Mouse (Mus musculus): Measurements from ENCODE around the gene Palm3. TPM values are rescaled to one million over a fixed set of nuclear protein-coding genes. Genes with fewer than 3 reads are reported as not detected.

Palm3 gene
- total and polyA plus RNA-seq, 2 experiments from 2014 or later = 2.7 to 4.3 TPM

DNA sequence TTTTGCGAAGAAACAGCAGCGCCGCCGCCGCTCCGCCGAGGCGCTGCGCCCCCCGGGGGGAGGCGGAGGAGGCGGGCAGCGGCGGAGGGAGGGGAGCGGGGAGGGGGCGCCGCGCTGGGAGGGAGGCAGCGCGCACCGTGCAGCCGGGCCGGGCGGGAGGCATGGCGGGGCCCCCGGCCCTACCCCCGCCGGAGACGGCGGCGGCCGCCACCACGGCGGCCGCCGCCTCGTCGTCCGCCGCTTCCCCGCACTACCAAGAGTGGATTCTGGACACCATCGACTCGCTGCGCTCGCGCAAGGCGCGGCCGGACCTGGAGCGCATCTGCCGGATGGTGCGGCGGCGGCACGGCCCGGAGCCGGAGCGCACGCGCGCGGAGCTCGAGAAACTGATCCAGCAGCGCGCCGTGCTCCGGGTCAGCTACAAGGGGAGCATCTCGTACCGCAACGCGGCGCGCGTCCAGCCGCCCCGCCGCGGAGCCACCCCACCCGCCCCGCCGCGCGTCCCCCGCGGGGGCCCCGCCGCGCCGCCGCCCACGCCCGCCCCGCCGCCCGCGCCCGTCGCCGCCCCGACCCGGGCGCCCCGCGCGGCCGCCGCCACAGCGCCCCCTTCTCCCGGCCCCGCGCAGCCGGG lies 23.6 kb upstream of the Palm3 start, which contains the start of gene Samd1:
Samd1 (plus strand) TSS at position 162 of the 631 bp plus-strand sequence.
- Histone ChIP-seq H3K36me3 (ENCODE audit: insufficient read depth) (peaks cover 28% of the 10 kb centered on the region), H3K4me2 (ENCODE audit: low read depth) (peak within 1 kb of the TSS; percentile 91), H3K4me3 (ENCODE audit: low read depth, low read length) (peak within 1 kb of the TSS; percentile 76), H3K4me1 (ENCODE audit: insufficient read depth) (peaks cover 9% of the 10 kb centered on the region), H3K27ac (ENCODE audit: low read depth, low read length) (peak within 1 kb of the TSS; percentile 92), H3K9me3 (ENCODE audit: low read length) (no peaks in the 10 kb centered on the region), H3K9ac (peak within 1 kb of the TSS; percentile 83), H3K27me3 (ENCODE audit: insufficient read depth, low read length) (no peaks in the 10 kb centered on the region)
- WGBS = under 1% methylated on average over 39 of the region's 112 CpGs
- ATAC-seq (peak; percentile 47), DNase-seq (no peak)
- no peak for TF ChIP-seq CTCF (IDR thresholded peaks at IDR 0.05; ENCODE audit: low read depth)

DNA sequence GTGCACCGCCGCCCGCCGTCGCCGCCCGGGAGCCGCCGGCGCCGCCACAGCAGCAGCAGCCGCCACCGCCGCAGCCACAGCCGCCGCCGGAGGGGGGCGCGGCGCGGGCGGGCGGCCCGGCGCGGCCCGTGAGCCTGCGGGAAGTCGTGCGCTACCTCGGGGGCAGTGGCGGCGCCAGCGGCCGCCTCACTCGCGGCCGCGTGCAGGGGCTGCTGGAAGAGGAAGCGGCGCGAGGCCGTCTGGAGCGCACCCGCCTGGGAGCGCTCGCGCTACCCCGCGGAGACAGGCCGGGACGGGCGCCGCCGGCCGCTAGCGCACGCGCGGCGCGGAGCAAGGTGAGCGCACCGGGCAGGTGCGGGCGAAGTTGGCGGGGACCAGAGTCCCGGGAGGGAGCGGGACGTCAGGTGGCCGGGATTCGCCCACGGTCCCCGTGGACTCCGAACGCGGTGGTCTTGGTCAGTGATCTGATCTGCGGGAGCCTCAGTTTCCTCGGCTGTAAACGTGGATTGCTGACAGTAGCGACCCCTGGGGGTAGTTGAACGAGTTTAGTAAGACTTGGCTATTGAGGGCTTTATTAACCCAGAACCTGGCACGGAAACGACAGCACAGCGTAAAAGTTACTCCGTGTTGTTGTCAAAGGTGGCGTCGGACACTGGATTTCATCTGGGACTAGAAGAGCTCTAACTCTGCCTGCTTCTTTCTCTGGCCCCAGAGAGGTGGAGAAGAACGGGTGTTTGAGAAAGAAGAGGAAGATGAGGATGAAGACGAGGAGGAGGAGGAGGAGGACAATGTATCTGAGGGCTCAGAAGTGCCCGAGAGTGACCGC lies 22.8 kb upstream of the Palm3 start:
- TF ChIP-seq CTCF (IDR thresholded peaks at IDR 0.05; ENCODE audit: low read depth) = peak; percentile 68
- H3K9ac ChIP-seq = peak overlapping the region; percentile 83
- peak overlapping the region; percentile 91 for H3K4me2 ChIP-seq (ENCODE audit: low read depth)
- H3K27me3 ChIP-seq (ENCODE audit: insufficient read depth, low read length) = no peaks in the 10 kb centered on the region
- ATAC-seq (peak; percentile 42), DNase-seq (peak; percentile 77)
- H3K4me1 ChIP-seq (ENCODE audit: insufficient read depth) = peaks cover 9% of the 10 kb centered on the region
- WGBS = under 1% methylated on average over 69 of the region's 92 CpGs
- H3K4me3 ChIP-seq (ENCODE audit: low read depth, low read length) = peak overlapping the region; percentile 76
- peak overlapping the region; percentile 92 for H3K27ac ChIP-seq (ENCODE audit: low read depth, low read length)
- H3K9me3 ChIP-seq (ENCODE audit: low read length) = no peaks in the 10 kb centered on the region
- H3K36me3 ChIP-seq (ENCODE audit: insufficient read depth) = peaks cover 28% of the 10 kb centered on the region

DNA sequence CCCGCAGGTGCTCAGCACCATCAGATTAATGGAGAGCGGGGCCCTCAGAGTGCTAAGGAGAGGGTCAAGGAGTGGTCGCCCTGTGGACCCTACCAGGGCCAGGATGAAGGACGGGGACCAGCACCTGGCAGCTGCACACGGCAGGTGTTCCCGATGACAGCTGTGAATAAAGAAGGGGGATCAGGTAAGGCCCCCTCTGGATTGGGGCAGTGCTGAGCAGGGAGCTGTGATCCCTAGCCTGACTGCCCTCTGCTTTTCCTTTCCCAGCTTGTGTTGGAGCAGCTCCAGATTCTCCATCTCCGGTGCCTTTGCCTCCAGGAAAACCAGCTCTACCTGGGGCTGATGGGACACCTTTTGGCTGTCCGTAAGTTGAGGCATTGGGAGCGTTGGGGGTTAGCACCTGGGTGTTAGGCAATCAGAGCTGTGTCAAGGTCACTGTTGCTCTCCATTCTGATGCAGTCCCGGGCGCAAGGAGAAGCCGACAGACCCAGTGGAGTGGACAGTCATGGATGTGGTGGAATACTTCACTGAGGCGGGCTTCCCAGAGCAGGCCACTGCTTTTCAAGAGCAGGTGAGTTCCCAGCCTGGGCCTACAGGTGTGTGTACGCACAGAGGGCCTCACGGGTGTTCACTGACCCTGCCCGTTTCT lies 22.1 kb upstream of the Palm3 start:
- DNase-seq (no peak), ATAC-seq (no peak)
- WGBS = 67% methylated on average over 16 of the region's 16 CpGs
- Histone ChIP-seq H3K4me1 (ENCODE audit: insufficient read depth) (peaks cover 14% of the 10 kb centered on the region), H3K9me3 (ENCODE audit: low read length) (no peaks in the 10 kb centered on the region), H3K9ac (peak overlapping the region; percentile 83; the same call in 1 of the 2 replicates), H3K27ac (ENCODE audit: low read depth, low read length) (no peak overlapping the region), H3K27me3 (ENCODE audit: insufficient read depth, low read length) (no peaks in the 10 kb centered on the region), H3K4me2 (ENCODE audit: low read depth) (peak overlapping the region; percentile 91), H3K4me3 (ENCODE audit: low read depth, low read length) (peak overlapping the region; percentile 76), H3K36me3 (ENCODE audit: insufficient read depth) (peaks cover 24% of the 10 kb centered on the region)
- TF ChIP-seq CTCF (IDR thresholded peaks at IDR 0.05; ENCODE audit: low read depth) = no peak

DNA sequence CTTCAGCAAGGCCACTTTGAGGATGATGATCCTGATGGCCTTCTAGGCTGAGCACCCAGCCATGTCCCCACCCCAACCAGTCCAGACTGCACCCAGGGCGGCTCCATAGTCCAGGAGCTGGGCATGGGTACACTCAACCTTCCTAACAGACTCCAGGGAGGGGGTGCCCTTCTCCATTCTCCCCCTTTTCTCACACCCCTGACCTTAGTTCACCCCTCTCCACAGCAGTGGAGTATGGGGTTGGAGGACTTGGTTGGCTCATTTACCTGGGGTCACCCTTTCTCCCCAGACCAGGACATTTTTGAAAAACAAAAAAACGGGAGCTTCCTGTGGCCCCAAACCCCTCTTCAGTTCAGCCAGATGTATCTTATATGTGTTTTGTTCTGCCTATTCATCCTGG lies 21.4 kb upstream of the Palm3 start:
- H3K27me3 ChIP-seq (ENCODE audit: insufficient read depth, low read length) = no peaks in the 10 kb centered on the region
- no peak overlapping the region for H3K9ac ChIP-seq
- WGBS = 92% methylated on average over 2 of the region's 2 CpGs
- H3K36me3 ChIP-seq (ENCODE audit: insufficient read depth) = peaks cover 18% of the 10 kb centered on the region
- no peak overlapping the region for H3K27ac ChIP-seq (ENCODE audit: low read depth, low read length)
- no peak for ATAC-seq
- H3K4me3 ChIP-seq (ENCODE audit: low read depth, low read length) = no peak overlapping the region
- no peaks in the 10 kb centered on the region for H3K9me3 ChIP-seq (ENCODE audit: low read length)
- no peak for DNase-seq
- peaks cover 17% of the 10 kb centered on the region for H3K4me1 ChIP-seq (ENCODE audit: insufficient read depth)
- no peak overlapping the region for H3K4me2 ChIP-seq (ENCODE audit: low read depth)
- TF ChIP-seq CTCF (IDR thresholded peaks at IDR 0.05; ENCODE audit: low read depth) = no peak

DNA sequence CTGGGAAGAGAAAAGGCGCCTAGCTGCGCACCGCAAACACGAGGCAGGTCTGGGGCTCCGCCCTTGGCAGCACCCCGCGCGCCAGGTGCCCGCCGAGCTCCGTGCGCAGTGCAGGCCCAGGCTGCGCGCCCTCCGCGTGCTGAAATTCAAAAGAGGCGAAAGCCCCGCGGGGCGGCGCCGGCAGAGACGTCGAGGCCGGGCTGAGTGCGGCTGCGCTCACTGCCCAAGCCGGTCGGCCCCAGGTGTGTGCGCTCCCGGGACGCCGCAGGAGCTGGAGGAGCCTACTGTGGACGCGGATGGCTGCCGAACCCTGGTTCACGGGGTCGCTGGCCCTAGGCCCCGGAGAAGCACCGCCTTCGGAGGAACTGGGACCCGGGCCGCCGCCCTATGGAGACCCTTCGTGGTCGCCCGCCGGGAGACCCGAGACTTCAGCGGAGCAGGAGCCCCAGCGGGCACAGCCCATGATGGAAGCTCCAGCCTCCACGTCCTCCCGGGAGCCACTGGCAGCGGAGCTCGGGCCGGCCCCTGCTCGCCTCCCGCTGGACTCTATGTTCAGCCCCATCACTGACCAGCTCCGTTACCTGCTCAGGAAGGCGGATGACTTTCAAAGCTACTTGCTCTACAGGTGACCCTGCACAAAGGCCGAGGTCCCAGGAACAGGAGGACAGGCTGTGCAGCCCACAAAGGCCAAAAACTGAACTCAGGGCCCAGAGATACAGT lies 19.8 kb upstream of the Palm3 start, which contains the start of gene 1700067K01Rik:
1700067K01Rik (plus strand) TSS at position 222 of the 720 bp plus-strand sequence.
- Histone ChIP-seq H3K27me3 (ENCODE audit: insufficient read depth, low read length) (no peaks in the 10 kb centered on the region), H3K4me2 (ENCODE audit: low read depth) (no peak within 1 kb of the TSS), H3K9me3 (ENCODE audit: low read length) (no peaks in the 10 kb centered on the region), H3K36me3 (ENCODE audit: insufficient read depth) (peaks cover 17% of the 10 kb centered on the region; the same call in 1 of the 2 replicates), H3K4me3 (ENCODE audit: low read depth, low read length) (no peak within 1 kb of the TSS), H3K9ac (no peak within 1 kb of the TSS), H3K4me1 (ENCODE audit: insufficient read depth) (peaks cover 17% of the 10 kb centered on the region), H3K27ac (ENCODE audit: low read depth, low read length) (no peak within 1 kb of the TSS)
- 30% methylated on average over 61 of the region's 61 CpGs for WGBS
- DNase-seq (no peak), ATAC-seq (no peak)
- no peak for TF ChIP-seq CTCF (IDR thresholded peaks at IDR 0.05; ENCODE audit: low read depth)

DNA sequence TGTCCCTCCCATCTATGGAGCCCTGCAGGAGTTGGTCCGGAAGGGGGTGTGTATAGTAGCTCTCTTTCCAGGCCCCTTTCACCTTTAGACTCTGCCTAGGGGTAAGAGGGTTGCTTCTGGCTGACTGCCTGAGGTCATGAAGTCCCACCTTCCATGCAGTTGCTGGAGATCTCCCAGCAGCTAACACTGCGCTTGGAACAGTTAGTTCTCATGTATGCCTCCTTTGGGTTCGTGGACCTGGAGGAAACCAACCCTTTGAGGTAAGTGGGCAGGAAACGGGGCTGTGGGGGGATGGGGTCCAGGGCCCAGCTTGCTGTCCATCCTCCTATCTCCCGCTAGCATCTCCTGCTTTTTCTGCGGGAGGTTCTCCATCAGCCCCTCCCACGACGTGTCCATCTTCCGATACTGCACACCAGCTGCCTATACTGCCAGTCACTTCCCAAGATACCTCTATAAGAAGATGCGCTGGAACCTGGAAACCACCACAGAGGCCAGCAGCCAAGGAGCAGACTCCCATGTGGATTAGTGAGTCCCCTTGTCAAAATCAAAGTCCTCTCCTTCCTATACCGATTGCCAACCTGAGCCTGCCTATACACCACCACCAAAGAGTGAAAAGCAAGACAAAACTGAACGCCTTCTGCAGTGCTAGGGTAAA lies 18.2 kb upstream of the Palm3 start:
- peaks cover 17% of the 10 kb centered on the region; the same call in 1 of the 2 replicates for H3K36me3 ChIP-seq (ENCODE audit: insufficient read depth)
- no peak for ATAC-seq
- no peak overlapping the region for H3K4me3 ChIP-seq (ENCODE audit: low read depth, low read length)
- H3K4me1 ChIP-seq (ENCODE audit: insufficient read depth) = peaks cover 17% of the 10 kb centered on the region
- no peaks in the 10 kb centered on the region for H3K27me3 ChIP-seq (ENCODE audit: insufficient read depth, low read length)
- no peak overlapping the region for H3K27ac ChIP-seq (ENCODE audit: low read depth, low read length)
- no peak overlapping the region for H3K4me2 ChIP-seq (ENCODE audit: low read depth)
- TF ChIP-seq CTCF (IDR thresholded peaks at IDR 0.05; ENCODE audit: low read depth) = no peak
- no peak for DNase-seq
- H3K9ac ChIP-seq = no peak overlapping the region
- H3K9me3 ChIP-seq (ENCODE audit: low read length) = no peaks in the 10 kb centered on the region
- WGBS = 52% methylated on average over 12 of the region's 12 CpGs
